Mouse (Mus musculus): ENCODE data around the gene Emb.

- TF ChIP-seq POLR2A (IDR thresholded peaks at IDR 0.05; ENCODE audit: borderline replicate concordance, extremely low read depth, insufficient read depth, insufficient read length, poor library complexity, severe bottlenecking) (no peak), CTCF (IDR thresholded peaks at IDR 0.05; ENCODE audit: borderline replicate concordance, extremely low read depth, insufficient read depth, insufficient read length) (peak; percentile 0; the same call in 1 of the 2 replicates)
Measured at GRCm38 (mm10) chr13:117287400-117287799, 79.1 kb downstream of the Emb start.
